Mouse (Mus musculus): ENCODE measurements at regions not wholly inside any gene's neighbourhood (a gene's known extent, or its start where the extent isn't known, plus 50 kb on each side); places are given as distances from the start of the nearest gene placed in this dataset.

DNA sequence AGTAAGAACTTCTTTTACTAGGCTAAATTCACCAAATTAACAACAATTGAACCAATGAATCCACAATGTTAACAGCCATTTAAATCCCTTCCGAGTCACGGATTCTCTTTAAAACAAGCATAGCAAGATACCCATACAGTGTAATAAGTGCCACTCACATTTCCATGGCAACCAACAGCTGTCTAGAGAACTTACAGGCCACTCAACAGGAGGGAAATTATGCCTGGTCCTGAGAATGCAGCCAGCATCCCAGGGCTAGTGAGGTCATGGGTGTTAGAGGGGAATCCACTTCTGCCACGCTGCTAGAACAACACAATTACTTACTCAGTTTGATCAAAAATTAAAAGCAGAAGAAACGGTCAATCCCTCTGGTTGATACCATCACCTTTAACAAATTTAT, 296.7 kb downstream of the Klf6 start:
- no peak for ATAC-seq (replicated peaks; ENCODE audit: insufficient number of reproducible peaks, low FRiP score, low TSS enrichment, poor library complexity, severe bottlenecking)

DNA sequence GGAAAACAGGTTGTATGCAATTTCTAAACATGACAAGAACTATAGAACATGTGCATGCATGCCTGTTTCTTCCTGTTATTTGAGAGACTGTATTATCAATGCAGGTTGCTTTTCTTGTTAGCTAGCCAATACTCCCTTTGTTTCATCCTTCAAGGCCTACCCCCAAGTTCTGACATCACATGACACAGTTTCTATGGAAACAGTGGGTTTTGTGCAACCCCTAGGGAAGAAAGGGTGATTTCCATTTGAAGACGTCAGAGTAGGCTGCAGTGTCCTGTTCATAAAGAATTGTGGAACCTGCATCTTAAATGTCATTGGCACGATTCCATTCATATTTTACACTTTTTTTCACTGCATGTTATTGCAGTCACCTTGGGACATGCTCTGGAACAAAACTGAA, 298.1 kb downstream of the Klf6 start:
- ATAC-seq (replicated peaks; ENCODE audit: insufficient number of reproducible peaks, low FRiP score, low TSS enrichment, poor library complexity, severe bottlenecking): no peak

DNA sequence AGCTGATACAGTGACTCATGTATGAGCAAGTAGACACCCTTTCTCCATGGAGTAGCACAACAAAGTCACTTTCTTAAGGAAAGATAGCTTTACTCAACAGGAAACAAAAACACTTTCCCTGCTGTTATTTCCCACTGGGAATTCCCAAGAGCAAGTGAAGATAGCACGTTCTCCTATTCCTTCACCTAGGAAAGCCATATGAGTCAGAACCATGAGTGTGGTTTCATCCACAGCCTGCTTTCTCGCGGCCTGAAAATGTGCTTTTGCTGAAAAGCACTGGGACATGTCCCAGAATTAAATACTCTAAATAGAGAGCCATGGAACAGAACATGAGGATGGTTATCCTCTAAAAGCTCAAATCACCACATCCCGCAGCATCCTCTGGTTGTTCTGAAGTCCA, 304.6 kb downstream of the Klf6 start:
- ATAC-seq (replicated peaks; ENCODE audit: insufficient number of reproducible peaks, low FRiP score, low TSS enrichment, poor library complexity, severe bottlenecking): no peak

DNA sequence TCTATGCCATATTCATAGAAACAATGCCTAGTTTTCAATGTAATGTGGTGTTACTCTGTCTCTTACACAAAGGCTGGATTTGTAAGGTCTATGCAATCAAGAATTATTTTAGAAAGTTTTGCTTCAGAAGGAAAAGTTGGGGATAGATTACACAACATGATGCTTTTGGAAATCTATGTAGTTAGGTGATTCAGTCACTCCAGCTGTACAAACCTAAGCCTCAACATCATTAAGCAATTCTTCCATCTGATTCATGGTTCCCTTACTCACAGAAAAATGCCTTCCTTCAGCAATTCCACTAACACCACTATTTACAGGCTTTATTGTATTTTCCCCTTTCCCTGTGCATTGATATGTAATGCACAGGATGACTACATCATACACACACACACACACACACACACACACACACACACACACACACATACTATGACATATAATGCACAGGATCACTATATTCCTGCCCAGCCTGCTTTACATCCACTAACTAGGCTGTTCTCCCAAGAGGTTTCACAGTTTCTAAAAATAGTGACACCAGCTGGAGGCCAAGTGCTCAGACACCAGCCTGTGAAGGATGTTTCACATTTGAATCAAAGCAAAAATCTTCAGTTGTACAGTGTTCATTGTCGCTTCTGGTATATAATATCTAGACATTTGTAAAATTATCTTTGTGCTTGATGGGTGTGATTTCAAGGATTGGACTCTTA, 305.9 kb downstream of the Klf6 start:
- ATAC-seq (replicated peaks; ENCODE audit: insufficient number of reproducible peaks, low FRiP score, low TSS enrichment, poor library complexity, severe bottlenecking): no peak

DNA sequence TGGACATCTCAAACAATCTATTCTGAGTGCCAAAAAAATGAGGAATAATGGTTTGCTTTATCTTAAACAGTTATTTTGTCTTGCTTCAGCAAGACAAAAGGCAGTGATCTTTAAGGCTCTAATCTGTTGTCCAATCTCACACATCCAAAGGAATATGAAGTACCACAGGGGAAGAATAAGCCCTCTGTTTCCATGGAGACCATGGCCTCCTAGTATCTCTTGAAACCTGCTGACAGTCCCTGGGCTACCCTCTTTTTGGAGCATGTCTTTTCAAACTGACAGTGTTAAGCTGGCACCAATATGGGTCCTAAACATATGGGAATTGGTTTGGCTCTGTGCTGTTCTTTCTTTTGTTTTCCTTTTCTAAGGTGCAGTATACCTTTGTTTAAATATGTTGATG, 311.8 kb downstream of the Klf6 start:
- ATAC-seq (replicated peaks; ENCODE audit: insufficient number of reproducible peaks, low FRiP score, low TSS enrichment, poor library complexity, severe bottlenecking): no peak

DNA sequence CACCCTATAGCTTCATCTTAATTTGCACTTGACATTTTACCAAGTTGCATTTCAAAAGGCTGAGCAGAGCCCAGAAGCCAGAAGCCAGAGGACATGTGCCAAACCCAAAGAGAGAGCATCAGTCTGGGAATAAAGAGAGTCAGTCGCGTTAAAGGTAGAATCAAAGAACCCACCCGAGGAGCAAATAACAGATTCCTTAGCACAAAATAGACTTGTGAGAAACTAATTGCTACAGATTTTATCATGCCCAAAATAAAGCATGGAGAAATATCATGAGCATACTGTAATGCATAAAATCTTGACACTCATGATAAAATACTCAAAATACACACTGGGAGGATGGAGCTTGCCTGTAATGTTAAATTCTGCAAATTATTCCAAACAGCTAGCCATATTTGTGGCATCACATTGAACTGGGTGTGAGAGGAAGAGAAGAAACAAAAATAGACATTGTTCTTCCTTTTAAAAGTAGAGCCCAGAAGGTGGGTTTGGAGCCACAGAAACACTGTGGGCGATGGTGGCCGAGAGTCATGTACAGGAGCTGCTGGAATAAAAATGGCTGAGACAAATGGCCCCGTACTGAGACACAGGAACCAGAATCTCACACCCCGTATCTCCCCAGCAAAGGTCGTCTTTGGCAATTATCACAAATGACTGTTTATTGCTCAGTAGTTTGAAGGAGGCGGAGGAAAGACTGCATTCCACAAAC, 317.2 kb downstream of the Klf6 start:
- no peak for ATAC-seq (replicated peaks; ENCODE audit: insufficient number of reproducible peaks, low FRiP score, low TSS enrichment, poor library complexity, severe bottlenecking)

DNA sequence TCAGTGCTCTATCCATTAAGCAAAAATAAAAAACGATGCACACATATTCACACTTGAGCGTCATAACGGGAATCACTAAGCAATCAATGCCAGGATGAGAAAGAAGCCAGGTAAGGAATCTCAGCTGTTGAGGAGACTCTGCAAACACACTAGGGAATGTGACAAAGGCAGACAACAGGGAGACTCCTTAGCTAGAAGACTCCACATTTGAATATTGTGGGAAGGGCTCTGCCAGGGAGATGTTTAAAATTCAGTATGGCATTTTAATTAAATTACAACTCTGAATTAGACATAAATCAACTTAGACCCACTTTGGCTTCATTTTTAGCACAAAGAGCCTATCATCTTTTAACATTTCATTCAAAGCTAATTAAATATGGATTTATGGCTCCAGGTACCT, 327.9 kb downstream of the Klf6 start:
- no peak for ATAC-seq (replicated peaks; ENCODE audit: insufficient number of reproducible peaks, low FRiP score, low TSS enrichment, poor library complexity, severe bottlenecking)

DNA sequence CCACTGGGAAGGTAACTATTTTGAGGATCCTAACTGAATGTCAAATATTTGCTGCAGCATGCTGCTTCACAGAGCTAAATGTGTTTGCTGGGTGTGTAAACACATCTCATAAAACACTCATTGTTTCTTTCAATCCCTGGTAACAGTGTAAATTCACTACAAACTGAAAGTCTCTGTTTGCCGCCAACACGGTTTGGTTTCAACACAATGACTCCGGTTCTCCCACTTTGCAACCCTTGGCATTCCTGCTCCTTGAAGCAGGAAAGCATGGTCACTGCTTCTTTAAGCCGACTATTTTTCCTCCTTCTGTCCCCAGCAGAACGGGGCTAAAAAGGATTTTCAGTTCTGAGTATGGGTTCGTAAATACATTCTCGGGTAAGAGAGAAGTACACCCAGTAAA, 328.3 kb downstream of the Klf6 start:
- no peak for ATAC-seq (replicated peaks; ENCODE audit: insufficient number of reproducible peaks, low FRiP score, low TSS enrichment, poor library complexity, severe bottlenecking)

DNA sequence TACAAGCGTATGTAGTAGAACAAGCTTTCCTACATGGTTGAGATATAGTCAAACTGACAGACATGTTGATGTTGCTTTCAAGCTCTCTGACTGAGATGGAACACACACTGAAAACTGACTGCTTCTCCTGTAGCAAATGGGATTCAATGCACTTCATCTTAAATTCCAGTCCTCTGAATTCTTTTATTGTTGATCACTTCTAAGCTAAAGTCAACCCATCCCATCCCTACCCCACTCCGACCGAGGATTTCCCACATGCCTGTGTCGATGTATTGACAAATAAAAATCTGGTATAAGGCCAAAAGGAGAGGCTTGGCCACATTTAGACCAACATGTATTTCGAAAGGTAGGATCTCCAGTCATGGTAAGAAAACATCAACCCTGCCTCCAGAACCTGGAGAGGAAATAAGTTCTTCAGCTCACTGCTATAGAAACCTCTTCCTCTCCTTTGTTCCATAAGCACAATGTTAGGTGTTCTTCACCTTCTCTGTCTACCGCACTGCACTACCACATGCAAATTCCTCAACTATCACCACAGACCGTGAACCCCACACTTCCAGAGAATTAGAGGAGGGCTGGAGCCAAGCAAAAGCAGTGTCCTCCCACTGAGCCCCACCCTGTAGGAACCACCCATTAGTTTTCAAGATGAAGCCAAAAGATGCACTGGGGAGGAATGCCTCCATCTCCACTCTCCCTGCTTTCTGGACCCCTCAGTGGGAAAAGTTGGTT, 330.1 kb downstream of the Klf6 start:
- no peak for ATAC-seq (replicated peaks; ENCODE audit: insufficient number of reproducible peaks, low FRiP score, low TSS enrichment, poor library complexity, severe bottlenecking)

DNA sequence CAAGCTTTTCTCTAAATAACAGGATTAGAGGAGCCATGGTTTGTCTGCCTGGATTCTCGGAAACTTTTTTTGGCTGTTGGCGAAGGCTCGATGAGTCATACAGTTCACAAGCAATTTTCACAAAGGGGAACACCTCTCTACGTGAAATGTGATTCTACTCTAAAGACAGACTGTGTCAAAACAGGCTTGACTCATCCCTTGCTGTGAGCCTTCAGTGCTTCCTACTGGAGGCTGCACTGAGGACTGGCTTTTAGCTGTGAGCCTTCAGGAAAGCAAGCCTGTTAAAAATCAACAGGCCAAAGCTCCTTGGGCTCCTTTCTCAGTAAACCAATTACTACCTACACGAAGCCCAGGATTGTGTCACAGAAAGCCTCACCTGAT, 330.6 kb downstream of the Klf6 start:
- ATAC-seq (replicated peaks; ENCODE audit: insufficient number of reproducible peaks, low FRiP score, low TSS enrichment, poor library complexity, severe bottlenecking): no peak

DNA sequence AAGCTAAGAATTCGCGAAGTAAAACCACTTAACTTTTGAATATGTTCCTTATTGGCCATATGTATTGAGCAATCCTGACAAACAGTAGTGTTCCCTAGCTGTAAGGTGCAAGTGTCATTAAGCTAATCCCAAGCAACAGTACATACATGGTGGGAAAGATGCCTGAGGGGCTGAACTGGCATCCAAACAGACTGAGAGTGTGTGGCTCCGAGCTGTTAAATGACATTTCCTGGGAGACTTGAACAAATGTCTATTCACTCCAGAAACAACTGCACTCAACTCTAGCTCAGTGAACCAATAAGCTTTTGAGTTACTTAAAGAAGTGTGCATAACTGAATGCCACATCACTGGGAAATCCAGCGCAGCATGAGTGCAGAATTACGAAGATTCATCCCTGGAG, 335.4 kb downstream of the Klf6 start:
- ATAC-seq (replicated peaks; ENCODE audit: insufficient number of reproducible peaks, low FRiP score, low TSS enrichment, poor library complexity, severe bottlenecking): no peak

DNA sequence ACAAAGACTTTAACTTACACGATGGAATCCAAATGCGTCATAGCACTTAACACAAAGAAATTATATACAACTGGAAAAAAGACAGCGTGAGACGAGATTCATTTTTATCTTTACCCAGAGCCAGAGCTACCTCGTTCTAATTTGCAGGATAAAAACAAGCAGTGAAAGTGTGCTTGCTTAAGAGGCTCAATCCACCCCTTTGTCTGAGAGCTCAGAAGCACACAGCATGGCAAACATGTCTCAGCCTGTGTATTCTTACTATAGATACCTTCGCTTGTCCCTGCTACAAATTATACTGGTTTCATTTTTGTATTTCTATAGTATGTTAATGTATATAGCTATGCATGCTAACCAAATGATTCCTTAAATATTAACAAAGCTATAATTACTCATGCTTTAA, 337.8 kb downstream of the Klf6 start:
- no peak for ATAC-seq (replicated peaks; ENCODE audit: insufficient number of reproducible peaks, low FRiP score, low TSS enrichment, poor library complexity, severe bottlenecking)

DNA sequence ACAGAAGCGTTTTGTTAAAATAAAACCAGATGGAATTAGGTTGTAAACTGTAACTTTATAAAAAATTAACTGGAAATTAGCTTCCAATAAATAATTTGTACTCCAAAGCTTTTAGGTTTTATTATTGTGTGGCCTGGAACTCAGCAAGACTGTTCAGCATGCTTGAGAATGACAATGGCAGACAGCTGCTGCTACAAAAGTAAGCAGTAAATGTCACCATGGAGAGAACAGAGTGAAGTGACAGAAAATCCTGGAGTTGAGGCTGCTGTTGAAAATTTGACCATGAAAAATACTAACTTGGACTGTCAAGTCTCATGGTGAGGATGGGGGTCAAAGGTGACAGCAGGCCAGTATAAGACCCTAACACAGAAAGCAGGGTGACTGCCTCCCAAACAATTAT, 340.2 kb downstream of the Klf6 start:
- ATAC-seq (replicated peaks; ENCODE audit: insufficient number of reproducible peaks, low FRiP score, low TSS enrichment, poor library complexity, severe bottlenecking): no peak

DNA sequence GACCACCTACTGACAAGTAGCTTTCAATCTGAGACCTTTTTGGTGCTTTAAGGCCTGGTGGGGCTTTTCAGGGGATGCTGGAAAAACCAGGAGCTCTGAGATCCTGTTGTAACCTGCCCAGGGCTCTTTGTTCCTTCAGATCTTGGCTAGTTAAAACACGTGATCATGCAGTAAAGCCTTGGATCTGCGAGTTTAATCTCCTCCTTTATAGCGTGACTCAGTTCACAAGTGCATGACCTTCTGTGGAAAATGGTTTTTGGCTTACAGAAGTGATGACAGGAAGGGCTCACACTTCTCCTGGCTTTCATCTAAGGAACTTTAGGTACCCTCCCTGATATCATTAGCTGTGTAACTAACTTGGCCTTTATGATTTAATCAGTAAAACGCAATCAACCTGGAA, 343.1 kb upstream of the Pitrm1 start:
- no peak for ATAC-seq (replicated peaks; ENCODE audit: insufficient number of reproducible peaks, low FRiP score, low TSS enrichment, poor library complexity, severe bottlenecking)

DNA sequence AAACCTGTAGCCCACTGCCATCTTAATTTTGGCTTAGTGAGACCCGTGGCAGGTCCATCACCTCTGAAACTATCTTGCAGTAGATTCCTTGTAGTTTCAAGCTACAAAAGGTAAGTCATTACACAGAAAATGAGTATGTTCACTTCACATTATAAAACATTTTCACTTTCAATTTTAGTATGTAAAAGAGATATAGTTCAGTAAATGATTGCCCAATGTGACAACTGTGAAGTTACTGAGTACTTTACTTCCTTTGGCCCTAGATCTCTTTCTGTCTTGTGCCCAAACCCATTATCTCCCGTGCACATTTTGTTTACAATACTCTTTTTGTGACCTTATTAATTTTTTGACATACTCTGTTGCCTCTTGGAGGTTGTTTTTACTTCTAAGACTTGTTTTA, 335.4 kb upstream of the Pitrm1 start:
- no peak for ATAC-seq (replicated peaks; ENCODE audit: insufficient number of reproducible peaks, low FRiP score, low TSS enrichment, poor library complexity, severe bottlenecking)

DNA sequence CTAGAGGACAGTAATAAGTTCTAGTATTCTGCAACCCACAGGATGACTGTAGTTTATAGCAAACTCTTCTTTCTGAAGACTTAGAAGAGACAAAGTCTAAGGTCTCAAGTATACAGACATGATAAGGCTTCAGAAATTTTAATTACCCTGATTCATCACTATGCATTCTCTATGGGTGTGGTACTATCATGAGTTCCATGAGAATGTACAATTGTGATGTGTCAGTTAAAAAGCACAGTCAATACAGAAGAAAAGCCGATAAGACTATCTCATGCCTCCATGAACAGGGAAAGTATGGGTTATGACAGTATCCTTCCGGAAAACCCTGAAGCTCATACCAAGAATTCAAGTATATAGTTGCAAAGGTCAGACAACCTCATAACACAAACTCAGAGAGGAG, 333.8 kb upstream of the Pitrm1 start:
- no peak for ATAC-seq (replicated peaks; ENCODE audit: insufficient number of reproducible peaks, low FRiP score, low TSS enrichment, poor library complexity, severe bottlenecking)

DNA sequence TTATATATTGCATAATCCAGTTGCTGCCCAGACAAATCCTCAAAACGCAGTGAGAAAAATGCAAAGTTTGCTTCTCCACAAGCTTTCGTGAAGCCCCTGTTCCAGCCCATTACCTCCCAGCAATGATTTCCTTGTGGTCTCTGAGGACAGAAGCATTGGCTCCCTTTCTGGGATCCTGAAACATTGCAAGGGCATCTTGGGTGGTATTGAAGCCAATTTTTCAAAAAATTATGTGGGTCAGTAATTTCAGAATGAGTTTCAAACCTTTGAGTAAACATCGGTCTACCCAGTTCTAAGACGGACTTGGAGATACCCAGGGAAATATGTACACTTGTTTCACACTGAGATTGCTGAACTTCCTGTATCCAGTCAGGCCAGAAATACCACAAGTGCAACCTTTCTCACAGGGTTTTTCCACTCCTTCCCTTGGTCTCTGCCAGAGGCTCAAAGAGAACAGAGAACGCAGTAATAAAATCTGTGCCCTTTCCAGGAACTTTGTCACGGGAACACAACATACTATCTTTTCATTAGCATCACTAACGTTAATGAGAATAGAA, 321.8 kb upstream of the Pitrm1 start:
- ATAC-seq (replicated peaks; ENCODE audit: insufficient number of reproducible peaks, low FRiP score, low TSS enrichment, poor library complexity, severe bottlenecking): no peak

DNA sequence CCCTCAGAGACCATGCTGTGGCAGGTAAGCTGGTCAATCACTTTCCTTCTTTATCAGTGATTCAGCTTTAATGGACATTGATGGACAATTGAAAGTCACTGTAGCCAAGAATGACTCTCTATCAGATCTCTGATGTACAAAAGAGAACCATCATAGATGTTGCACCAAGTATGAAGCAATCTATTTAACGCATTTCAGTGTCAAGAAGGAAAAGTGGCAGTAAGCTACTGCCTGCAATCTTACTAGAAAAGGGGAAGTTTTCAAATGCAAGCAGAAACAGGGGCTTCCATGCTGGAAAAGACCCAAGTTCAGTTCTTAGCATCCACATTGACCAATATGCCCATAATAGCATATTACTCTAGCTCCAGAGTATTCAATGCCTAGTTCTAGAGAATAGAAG, 319.7 kb upstream of the Pitrm1 start:
- ATAC-seq (replicated peaks; ENCODE audit: insufficient number of reproducible peaks, low FRiP score, low TSS enrichment, poor library complexity, severe bottlenecking): no peak

DNA sequence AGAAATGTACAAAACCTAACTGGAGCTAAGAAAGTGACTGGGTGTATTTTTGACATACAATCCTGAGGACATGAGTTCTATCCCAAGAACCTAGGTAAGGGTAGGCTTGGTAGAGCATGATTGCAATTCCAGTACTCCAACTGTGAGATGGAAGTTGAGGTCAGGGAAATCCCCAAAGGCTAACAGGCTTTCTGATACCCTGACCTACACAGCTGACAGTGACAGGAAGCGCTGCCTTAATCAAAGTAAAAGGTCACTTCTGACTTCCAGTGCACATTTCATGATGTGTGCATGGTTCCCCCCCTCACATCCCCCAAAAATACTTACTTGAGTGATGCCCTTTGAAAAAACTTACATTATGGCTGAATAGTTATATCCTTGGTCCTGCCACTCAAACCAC, 312.6 kb upstream of the Pitrm1 start:
- ATAC-seq (replicated peaks; ENCODE audit: insufficient number of reproducible peaks, low FRiP score, low TSS enrichment, poor library complexity, severe bottlenecking): no peak

DNA sequence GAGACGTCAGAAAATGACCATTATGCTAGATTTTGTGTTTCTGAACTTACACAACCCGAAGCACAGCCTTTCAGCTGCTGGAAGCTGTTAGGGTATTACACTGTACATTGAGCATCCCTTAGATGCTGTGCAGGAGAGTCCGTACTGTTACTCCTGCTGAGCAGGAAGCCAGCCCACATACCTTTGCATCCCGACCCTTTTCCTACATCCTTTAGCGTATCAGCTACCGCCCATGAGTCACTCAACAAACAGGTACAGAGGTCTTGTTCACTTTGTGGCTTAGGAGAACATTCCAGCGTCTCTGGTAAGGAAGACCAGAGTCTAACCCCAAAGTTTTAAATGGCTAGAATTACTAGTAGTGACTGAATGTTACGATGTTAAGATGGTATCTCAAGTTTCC, 311.4 kb upstream of the Pitrm1 start:
- no peak for ATAC-seq (replicated peaks; ENCODE audit: insufficient number of reproducible peaks, low FRiP score, low TSS enrichment, poor library complexity, severe bottlenecking)
